Mouse (Mus musculus): Measurements from ENCODE around the gene Tfpi. TPM values are rescaled to one million over a fixed set of nuclear protein-coding genes. Genes with fewer than 3 reads are reported as not detected.

Tfpi gene
- polyA plus RNA-seq, 2 experiments, result 10.4 to 15.1 TPM

DNA sequence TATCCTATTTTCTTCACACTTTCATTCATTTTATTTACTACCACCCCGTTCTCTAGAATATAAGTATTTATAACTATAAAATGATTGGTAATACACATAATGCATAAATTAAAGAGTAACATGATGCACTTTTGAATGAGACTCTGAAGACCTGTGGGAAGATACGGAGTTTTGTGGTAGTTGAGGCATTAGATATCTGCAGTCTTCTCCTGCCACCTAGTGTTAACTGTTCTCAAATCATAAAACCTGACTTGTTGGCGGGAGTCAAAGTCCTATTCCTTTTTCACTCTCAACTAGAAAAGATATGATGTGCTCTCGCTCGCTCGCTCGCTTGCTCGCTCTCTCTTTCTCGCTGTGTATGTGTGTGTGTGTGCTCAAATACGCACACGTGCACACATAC is 46.9 kb downstream of the Tfpi start:
- no peak for ATAC-seq (ENCODE audit: insufficient read depth)
- Histone ChIP-seq H3K36me3 (replicated peaks; ENCODE audit: control insufficient read depth, insufficient read depth, low read depth) (no peaks in the 10 kb centered on the region), H3K9ac (replicated peaks) (no peak overlapping the region), H3K27me3 (ENCODE audit: control insufficient read depth, insufficient read depth, low read length) (no peaks in the 10 kb centered on the region), H3K4me1 (replicated peaks; ENCODE audit: control insufficient read depth in 2 of 2, insufficient read depth in 2 of 2, low read length in 1 of 2) (peaks cover 0 to 5% of the 10 kb centered on the region in 2 experiments; a peak in 2 of 4 replicates), H3K9me3 (ENCODE audit: control insufficient read depth, low read length) (no peaks in the 10 kb centered on the region), H3K4me2 (ENCODE audit: low read depth) (no peak overlapping the region), H3K27ac (no peak overlapping the region), H3K4me3 (ENCODE audit: insufficient read depth in 1 of 2, low read depth in 2 of 2, low read length in 2 of 2) (no peak overlapping the region)
- WGBS (ENCODE audit: insufficient replicate concordance), result 33% methylated on average over 11 of the region's 11 CpGs
- peak; percentile 31 to 51 (median 44) for DNase-seq (ENCODE audit: low read depth in 3 of 3, low spot score in 3 of 3)
- peak; percentile 52; the same call in 1 of the 2 replicates for TF ChIP-seq CTCF (IDR thresholded peaks at IDR 0.05; ENCODE audit: low read depth)
- TF ChIP-seq EP300 (IDR thresholded peaks at IDR 0.05; ENCODE audit: low read depth), result no peak

GRCm38 (mm10) chr2:84428836-84429235 is 47.7 kb downstream of the Tfpi start:
- no peaks in the 10 kb centered on the region for H3K9me3 ChIP-seq (ENCODE audit: control insufficient read depth, low read length)
- ATAC-seq (ENCODE audit: insufficient read depth) (no peak), DNase-seq (ENCODE audit: low read depth in 3 of 3, low spot score in 3 of 3) (no peak)
- peaks cover 2 to 5% of the 10 kb centered on the region in 2 experiments; a peak in 2 of 4 replicates for H3K4me1 ChIP-seq (replicated peaks; ENCODE audit: control insufficient read depth in 2 of 2, insufficient read depth in 2 of 2, low read length in 1 of 2)
- 40% methylated on average over 3 of the region's 3 CpGs for WGBS (ENCODE audit: insufficient replicate concordance)
- H3K4me2 ChIP-seq (ENCODE audit: low read depth), result no peak overlapping the region
- H3K9ac ChIP-seq (replicated peaks), result no peak overlapping the region
- TF ChIP-seq EP300 (IDR thresholded peaks at IDR 0.05; ENCODE audit: low read depth) (no peak), CTCF (IDR thresholded peaks at IDR 0.05; ENCODE audit: low read depth) (no peak)
- H3K27me3 ChIP-seq (ENCODE audit: control insufficient read depth, insufficient read depth, low read length), result no peaks in the 10 kb centered on the region
- no peak overlapping the region for H3K27ac ChIP-seq
- no peaks in the 10 kb centered on the region for H3K36me3 ChIP-seq (replicated peaks; ENCODE audit: control insufficient read depth, insufficient read depth, low read depth)
- H3K4me3 ChIP-seq (ENCODE audit: insufficient read depth in 1 of 2, low read depth in 2 of 2, low read length in 2 of 2), result no peak overlapping the region

DNA sequence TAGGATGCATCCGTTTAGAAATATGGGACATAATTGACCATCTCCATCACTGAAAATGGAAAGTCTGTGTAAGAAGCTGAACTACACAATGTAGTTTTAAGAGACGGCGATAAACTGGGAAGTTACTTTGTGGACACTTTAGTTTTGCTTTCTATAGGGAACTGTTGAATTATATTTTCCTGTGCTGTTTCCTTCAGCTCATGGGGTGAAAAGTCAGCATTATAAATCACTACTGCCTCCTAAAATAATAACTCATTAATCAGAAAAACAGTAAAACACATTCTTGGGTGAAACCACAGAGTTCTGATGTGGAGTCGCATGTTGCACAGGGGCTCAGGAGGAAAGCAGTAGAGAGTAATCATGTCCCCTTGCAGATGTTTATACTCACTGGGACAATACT is 50.0 kb downstream of the Tfpi start:
- TF ChIP-seq EP300 (IDR thresholded peaks at IDR 0.05; ENCODE audit: low read depth) (no peak), CTCF (IDR thresholded peaks at IDR 0.05; ENCODE audit: low read depth) (no peak)
- H3K27me3 ChIP-seq (ENCODE audit: control insufficient read depth, insufficient read depth, low read length), result no peaks in the 10 kb centered on the region
- no peak overlapping the region for H3K4me3 ChIP-seq (ENCODE audit: insufficient read depth in 1 of 2, low read depth in 2 of 2, low read length in 2 of 2)
- 30% methylated on average over 4 of the region's 4 CpGs for WGBS (ENCODE audit: insufficient replicate concordance)
- ATAC-seq (ENCODE audit: insufficient read depth) (no peak), DNase-seq (ENCODE audit: low read depth in 3 of 3, low spot score in 3 of 3) (no peak)
- H3K4me2 ChIP-seq (ENCODE audit: low read depth), result no peak overlapping the region; the same call in 1 of the 2 replicates
- H3K9ac ChIP-seq (replicated peaks), result no peak overlapping the region
- peaks cover 2 to 5% of the 10 kb centered on the region in 2 experiments; a peak in 2 of 4 replicates for H3K4me1 ChIP-seq (replicated peaks; ENCODE audit: control insufficient read depth in 2 of 2, insufficient read depth in 2 of 2, low read length in 1 of 2)
- H3K27ac ChIP-seq, result no peak overlapping the region
- H3K36me3 ChIP-seq (replicated peaks; ENCODE audit: control insufficient read depth, insufficient read depth, low read depth), result no peaks in the 10 kb centered on the region
- H3K9me3 ChIP-seq (ENCODE audit: control insufficient read depth, low read length), result no peaks in the 10 kb centered on the region

DNA sequence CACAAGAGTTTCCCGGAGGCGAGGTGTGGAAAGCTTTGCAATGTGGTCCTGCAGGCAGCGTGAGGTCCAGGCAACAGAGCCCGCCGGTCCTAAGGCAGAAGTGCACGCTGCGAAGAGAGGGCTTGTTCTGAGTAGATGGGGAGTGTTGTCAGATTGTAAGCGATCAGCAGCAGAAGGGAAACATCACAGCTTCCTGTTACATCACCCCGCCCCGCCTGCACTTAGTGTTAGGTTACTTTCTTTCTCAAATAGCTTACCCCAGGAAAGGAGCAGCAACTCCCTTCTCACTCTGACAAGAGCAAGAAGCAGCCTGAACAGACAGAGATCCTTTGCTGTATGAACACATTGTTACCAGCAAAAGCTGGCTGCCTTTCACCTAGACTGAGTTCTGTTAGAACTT is 51.4 kb downstream of the Tfpi start, which contains the start of gene Calcrl:
Gene Calcrl (minus strand): TSS at position 274 of the 400 bp plus-strand sequence.
- DNase-seq (ENCODE audit: low read depth in 3 of 3, low spot score in 3 of 3) (peak; percentile 42 to 59 (median 45)), ATAC-seq (ENCODE audit: insufficient read depth) (peak; percentile 90)
- Histone ChIP-seq H3K4me1 (replicated peaks; ENCODE audit: control insufficient read depth in 2 of 2, insufficient read depth in 2 of 2, low read length in 1 of 2) (peaks cover 2 to 5% of the 10 kb centered on the region in 2 experiments; a peak in 2 of 4 replicates), H3K4me2 (ENCODE audit: low read depth) (peak within 1 kb of the TSS; percentile 64), H3K4me3 (ENCODE audit: insufficient read depth in 1 of 2, low read depth in 2 of 2, low read length in 2 of 2) (peak within 1 kb of the TSS; percentile 43 to 58), H3K9me3 (ENCODE audit: control insufficient read depth, low read length) (no peaks in the 10 kb centered on the region), H3K27ac (no peak within 1 kb of the TSS), H3K36me3 (replicated peaks; ENCODE audit: control insufficient read depth, insufficient read depth, low read depth) (no peaks in the 10 kb centered on the region), H3K9ac (replicated peaks) (peak within 1 kb of the TSS; percentile 52), H3K27me3 (ENCODE audit: control insufficient read depth, insufficient read depth, low read length) (no peaks in the 10 kb centered on the region)
- TF ChIP-seq EP300 (IDR thresholded peaks at IDR 0.05; ENCODE audit: low read depth), result no peak
- TF ChIP-seq CTCF (IDR thresholded peaks at IDR 0.05; ENCODE audit: low read depth), result no peak
- WGBS (ENCODE audit: insufficient replicate concordance), result under 1% methylated on average over 10 of the region's 10 CpGs

DNA sequence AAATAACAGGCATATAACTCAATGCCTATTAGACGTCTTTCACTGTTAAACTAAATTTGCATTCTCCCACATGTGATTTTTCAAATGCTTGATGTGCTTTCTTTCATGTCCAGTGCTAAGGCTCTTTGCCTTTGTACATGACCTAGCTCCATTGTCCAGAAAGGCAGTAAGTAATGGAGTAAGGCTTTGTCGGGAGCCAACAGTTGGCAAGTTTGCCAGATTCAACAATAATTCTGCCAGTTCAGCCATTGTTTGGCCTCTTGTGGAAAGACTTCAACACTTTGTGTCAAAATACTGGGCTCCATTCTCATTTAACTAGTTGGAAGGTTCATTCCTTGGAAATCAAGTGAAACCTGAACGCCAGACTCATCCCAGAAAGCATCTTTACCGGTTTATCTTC is 60.1 kb downstream of the Tfpi start:
- no peaks in the 10 kb centered on the region for H3K9me3 ChIP-seq (ENCODE audit: control insufficient read depth, low read length)
- H3K36me3 ChIP-seq (replicated peaks; ENCODE audit: control insufficient read depth, insufficient read depth, low read depth), result no peaks in the 10 kb centered on the region
- H3K27me3 ChIP-seq (ENCODE audit: control insufficient read depth, insufficient read depth, low read length), result no peaks in the 10 kb centered on the region

More for the DNA sequence above, 60.1 kb downstream of the Tfpi start:
- no peak overlapping the region for H3K4me3 ChIP-seq (ENCODE audit: insufficient read depth in 1 of 2, low read depth in 2 of 2, low read length in 2 of 2)
- no peak overlapping the region for H3K9ac ChIP-seq (replicated peaks)
- no peak overlapping the region for H3K27ac ChIP-seq
- DNase-seq (ENCODE audit: low read depth in 3 of 3, low spot score in 3 of 3) (no peak), ATAC-seq (ENCODE audit: insufficient read depth) (no peak)
- H3K4me1 ChIP-seq (replicated peaks; ENCODE audit: control insufficient read depth in 2 of 2, insufficient read depth in 2 of 2, low read length in 1 of 2), result no peaks in the 10 kb centered on the region
- H3K4me2 ChIP-seq (ENCODE audit: low read depth), result no peak overlapping the region
- 78% methylated on average over 4 of the region's 4 CpGs for WGBS (ENCODE audit: insufficient replicate concordance)
- TF ChIP-seq EP300 (IDR thresholded peaks at IDR 0.05; ENCODE audit: low read depth), result no peak
- no peak for TF ChIP-seq CTCF (IDR thresholded peaks at IDR 0.05; ENCODE audit: low read depth)
